Mouse (Mus musculus): ENCODE measurements at regions not wholly inside any gene's neighbourhood (a gene's known extent, or its start where the extent isn't known, plus 50 kb on each side); places are given as distances from the start of the nearest gene placed in this dataset.

- TF ChIP-seq USF1 (IDR thresholded peaks at IDR 0.05; ENCODE audit: low read depth) (no peak), POLR2A (IDR thresholded peaks at IDR 0.05; ENCODE audit: insufficient read length, low read depth) (no peak), MAX (IDR thresholded peaks at IDR 0.05; ENCODE audit: low read depth) (no peak), POLR2AphosphoS2 (IDR thresholded peaks at IDR 0.05; ENCODE audit: insufficient read length, low read depth) (no peak), MYOD1 (IDR thresholded peaks at IDR 0.05; ENCODE audit: control insufficient read depth in 1 of 3, insufficient read length in 2 of 3, low read depth in 2 of 3) (no peak)
Observed at GRCm38 (mm10) chr8:9067731-9068130, 377.4 kb upstream of the Arglu1 start.
